Mouse (Mus musculus): Measurements from ENCODE around the gene Ccdc115.
"Not testable (repeated sequence)": the region's sequence is repeated elsewhere in the genome, so short reads cannot be mapped to it uniquely, and the experiment has no call there.

The Ccdc115 gene

DNA sequence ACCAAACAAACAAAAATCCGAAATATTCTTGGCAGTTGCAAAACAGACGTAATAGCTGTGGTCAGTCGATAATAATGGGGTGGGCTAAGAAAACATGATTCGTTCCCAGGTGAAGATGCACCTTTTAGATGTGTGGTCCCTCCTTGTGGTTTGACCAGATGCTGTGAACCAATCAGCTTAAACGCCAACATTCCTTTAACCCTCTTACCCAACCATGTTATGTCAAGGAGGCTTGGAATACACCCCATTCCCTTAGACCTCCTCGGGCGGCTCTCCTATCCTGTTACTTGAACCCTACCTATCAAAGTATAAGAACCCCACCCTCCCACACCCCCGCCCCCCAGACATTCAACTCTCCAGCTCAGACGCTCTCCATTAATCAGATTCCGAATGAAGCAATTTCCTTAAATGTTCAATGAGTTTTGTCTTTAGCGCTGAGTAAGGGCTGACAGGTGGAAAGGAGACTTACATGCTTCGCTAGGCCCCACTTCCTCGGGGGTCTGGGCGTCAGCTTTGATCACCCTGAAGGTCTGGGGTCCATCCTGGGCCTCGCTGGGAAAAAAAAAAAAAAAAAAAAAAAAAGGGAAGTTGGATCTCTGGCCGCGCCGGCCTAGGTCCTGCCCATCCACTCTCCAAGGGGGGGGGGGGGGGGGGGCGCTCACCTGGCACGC lies 956 bp downstream of the Ccdc115 start:
- no peak for DNase-seq (ENCODE audit: low spot score)

DNA sequence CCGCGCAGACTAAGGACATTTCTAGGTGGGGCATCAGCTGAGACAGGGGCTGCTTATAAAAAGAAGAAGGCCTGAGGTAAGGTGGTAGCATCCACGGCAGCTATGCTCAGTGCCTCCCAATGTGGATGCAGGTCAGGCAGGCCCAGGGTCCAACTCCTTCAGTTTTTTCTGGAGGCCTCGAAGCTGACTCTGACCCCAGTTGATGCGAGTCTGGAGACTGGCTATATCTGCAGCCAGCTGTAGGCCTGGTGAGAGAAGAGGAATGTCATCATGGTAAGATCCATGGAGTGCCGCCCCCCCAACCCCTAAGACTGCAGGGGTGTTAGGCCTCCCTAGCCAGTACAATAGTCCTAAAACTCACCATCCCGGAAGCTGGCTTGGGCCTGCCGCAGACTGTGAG lies 2.1 kb downstream of the Ccdc115 start:
- DNase-seq (ENCODE audit: low spot score) = not testable (repeated sequence)

DNA sequence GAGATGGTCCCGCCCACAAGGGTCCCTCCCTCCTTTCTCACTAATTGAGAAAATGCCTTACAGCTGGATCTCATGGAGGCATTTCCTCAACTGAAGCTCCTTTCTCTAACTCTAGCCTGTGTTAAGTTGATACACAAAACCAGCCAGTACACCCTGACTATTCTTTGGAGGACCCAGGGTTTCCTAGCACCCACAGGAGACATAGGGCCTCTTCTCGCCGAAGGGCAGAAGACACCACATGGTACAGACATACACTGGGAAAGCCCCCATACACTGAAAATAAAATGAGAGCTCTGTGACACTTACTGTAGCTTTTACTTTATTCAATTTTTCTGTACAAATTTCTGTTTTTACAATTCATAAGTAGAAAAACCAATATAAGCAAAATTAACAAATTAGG lies 3.1 kb downstream of the Ccdc115 start:
- no peak for DNase-seq (ENCODE audit: low spot score)

DNA sequence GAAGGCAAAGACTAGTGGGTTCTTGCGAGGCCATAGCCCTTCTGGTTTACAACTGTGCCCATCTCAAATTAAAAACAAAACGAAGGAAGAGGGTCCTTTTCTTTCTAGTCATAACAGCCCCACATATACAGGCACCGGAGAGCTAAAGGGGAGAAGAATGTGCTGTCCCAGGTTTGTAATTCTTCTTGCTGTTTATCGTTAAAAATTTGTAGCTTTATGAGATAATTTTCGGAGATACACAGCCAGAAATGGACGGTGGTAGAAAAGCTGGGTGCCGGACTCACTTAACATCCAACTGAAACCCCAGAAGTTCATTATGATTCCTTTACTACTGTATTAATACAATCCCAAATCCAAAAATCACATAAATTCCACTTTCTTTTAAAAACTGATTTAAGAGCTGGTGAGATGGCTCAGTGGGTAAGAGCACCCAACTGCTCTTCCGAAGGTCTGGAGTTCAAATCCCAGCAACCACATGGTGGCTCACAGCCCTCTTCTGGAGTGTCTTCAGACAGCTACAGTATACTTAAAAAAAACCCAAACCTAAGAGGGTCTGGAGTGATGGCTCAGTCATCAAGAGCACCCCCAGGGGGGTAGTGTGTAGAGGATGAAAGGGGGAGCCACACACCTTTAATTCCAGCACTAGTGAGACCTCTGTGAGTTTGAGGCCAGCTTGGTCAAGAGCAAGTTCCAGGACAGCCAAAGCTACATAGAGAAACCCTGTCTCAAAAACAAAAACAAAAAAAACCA lies 3.9 kb downstream of the Ccdc115 start:
- DNase-seq (ENCODE audit: low spot score) = no peak

DNA sequence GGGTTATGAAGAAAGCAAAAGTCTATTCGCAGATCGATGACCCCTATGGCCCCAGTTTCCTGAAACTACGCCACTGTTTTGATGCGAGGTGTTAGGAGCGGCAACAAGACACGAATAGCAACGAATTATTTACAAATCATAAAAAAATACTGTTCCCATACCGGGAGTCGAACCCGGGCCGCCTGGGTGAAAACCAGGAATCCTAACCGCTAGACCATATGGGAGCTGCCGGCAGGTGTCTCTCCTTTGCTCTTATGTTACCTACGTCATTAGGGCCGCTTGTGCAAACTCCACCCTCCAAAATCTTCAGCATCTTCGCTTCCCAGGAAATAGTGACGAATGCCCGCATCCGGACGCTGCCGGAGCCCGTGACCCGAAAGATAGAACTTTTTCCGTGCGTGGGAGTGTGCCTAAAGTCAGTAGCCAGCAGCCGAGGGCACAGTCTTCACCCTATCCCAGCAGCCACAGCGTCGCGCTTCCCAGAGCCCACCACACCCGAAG lies 4.8 kb downstream of the Ccdc115 start:
- DNase-seq (ENCODE audit: low spot score) = peak; percentile 93

DNA sequence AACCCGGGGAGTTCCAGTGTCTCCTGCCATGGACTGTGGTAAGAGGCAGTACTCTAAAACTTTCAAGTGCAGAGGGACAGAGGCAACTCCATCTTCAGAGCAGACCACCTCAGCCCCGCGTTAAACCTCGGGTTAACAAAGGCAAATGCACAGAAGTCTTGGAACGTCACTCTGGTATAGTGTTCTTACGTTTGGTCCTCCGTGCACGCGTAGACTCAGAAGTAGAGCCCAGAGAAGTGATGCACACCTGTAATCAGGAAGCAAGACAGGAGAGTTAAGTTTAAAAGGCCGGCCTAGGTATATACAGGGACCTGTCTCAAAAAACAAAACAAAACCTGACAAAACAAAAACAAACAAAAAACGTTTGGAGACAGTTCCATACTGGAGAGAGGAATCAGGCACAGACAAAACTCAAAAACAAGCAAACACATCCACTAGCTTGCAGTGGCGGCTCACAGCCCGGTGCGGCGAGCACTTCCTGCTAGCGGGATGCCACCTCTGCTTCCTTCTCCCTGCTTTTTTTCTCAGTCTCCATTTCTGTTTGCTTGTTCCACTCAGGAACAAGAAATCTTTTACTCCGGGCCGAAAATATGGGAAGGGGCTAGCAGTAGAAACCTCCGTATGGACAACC lies 5.5 kb downstream of the Ccdc115 start:
- peak; percentile 7 for DNase-seq (ENCODE audit: low spot score)

DNA sequence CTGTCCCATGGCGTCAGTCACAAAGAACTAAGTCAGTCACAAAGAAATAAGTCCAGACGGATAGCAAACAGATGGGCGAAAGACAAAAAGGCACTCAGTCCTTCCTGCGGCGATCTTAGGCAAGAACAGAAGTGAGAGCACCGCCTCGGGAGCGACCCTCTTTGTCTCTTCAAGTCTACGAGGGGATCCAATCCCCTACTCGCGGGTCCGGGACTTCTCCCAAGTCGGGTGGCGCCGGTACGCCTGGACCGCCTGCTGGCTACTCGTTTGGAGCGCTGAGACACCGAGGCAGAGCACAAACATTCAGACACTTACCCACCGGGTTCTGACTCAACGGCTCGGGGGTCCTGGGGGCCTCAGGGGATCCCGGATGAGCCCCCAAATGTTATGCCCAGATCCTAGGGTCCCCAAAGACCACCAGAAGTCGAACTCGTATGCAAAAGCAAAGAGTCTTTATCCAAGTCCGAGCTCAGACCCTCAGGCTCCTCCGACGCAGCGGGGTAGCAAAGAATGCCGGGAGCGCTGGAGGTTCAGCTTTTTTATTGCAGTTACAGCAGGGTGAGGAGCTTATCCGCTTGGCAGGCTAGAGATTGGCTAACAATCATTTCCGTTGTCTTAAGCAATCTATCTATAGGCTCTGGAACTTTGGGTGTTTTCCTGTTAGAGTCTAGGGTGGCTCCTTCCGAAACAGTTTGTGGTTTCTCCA lies 6.5 kb downstream of the Ccdc115 start:
- DNase-seq (ENCODE audit: low spot score) = peak; percentile 47

DNA sequence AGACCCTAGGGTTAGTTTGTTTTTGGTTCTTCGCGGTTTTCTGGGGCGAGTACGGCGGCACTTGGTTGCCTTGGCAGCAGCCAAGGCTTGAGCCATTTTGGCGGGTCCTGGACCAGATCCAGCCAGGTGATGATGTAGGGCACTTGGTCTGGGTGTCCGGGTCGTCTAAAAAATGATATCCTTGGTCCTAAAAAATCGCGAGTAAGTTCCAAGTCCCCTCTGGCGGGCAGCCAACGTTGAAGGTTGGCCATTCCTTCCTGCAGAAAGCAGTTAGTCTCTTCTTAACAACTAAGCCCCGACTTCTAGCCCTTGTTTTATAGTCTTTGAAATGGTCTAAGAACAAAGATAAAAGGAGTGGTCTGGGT lies 7.1 kb downstream of the Ccdc115 start:
- no peak for DNase-seq (ENCODE audit: low spot score)

DNA sequence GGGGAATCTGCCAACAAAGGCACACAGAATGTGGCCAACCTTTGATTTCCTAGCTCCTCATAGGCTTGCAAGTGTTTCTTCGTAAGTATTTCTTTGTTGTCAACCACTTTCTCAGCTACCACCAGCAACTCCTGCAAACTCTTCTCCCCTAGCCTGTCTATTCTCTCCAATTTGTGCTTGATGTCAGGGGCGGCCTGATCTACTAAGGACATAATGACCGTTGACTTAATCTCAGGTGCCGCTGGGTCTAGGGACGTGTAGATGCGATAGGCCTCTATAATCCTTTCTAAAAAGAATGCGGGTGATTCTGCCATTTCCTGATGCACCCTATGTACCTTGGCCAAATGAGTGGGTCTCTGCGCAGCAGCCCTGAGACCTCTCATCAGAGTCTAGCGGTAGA lies 8.0 kb downstream of the Ccdc115 start:
- DNase-seq (ENCODE audit: low spot score) = no peak

DNA sequence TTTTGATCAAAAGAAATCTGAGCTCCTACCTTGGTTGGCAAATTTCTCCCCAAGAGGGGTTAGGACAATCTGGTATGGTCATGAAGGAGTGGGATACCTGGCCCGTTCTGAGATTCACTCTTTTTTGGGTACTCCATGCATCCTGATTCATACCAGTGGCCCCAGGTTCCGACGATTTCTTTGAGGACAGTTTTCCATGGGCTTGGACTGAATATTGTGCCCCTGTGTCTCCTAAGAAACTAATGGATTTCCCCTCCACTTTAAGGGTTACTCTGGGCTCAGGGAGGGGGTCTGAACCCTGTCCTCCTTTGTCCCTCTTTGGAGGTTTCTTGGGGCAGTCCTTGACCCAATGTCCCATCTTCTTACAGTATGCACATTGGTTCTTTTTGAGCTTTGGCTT lies 8.5 kb downstream of the Ccdc115 start:
- no peak for DNase-seq (ENCODE audit: low spot score)

DNA sequence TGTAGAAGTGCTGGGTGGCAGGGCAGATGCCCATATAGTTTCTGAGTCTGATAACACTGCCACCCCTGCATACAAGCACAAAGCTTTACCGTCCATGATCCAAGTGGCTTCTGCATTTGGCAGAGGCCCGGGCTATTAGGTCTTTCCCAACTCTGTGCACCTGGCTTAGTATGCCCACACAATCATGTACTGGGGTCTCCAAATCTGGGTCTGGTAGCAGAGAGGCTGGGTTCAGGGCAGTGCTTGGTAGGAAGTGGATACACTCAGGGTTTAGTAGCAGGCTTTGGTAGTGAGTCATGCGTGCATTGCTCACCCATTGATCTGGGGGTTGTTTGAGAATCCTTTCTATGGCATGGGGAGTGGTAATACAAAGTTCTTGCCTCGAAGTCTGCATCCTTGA lies 10.2 kb downstream of the Ccdc115 start:
- no peak for DNase-seq (ENCODE audit: low spot score)

DNA sequence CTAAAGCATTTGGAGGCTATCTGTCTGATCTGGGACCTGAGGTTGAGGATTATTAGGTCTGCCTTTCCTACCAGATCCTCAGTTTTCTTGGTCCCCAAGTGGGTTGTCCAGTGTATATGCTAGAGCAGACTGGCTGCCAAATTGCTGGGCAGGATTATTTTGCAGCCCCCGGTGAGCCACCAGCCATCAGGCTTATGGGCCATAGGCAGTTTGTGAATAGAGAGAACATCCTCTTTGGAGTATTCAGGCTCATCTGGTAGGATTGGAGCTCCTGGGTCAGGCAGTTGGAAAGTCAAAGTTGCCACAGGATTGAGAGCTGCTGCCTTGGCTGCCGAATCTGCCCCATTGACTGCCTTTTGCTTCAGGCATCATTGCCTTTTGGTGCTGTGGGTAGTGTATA lies 11.0 kb downstream of the Ccdc115 start:
- DNase-seq (ENCODE audit: low spot score) = no peak

DNA sequence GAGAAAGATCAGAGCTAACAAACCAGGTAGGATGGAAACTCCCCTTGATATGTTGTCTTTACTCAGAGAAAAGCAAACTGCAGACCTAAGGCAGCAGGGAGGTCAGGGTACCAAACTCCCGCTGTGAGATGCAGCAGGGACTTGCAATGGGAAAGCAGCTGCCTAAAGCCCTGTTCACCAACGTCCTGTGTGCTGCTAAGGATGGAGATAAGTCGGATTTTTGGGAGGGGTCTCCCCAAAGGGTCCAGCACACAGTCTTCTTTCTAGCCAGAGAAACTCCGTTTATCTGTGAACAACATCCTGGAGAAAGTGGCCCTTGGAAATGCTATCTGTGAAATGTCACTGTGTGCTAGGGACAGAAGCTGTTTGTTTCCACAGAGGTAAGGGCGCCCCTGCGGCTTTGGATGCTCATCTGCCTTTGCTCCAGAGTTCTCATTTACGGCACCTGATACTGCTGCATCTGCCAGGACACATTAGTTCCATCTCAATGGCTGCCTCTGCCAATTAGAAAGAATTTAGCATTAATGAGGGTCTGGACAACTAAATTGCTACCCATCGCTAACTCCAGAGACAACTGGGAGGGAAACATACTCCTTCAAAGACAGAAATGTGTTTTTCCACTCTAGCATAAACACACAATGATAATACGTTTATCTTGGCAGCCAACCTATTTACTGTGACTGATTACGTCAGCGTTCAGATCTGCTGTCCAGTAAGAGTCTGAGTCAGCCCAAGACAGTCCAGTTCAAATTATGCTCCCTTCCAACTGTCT lies 40.1 kb downstream of the Ccdc115 start:
- peak; percentile 49 for DNase-seq (ENCODE audit: low spot score)

DNA sequence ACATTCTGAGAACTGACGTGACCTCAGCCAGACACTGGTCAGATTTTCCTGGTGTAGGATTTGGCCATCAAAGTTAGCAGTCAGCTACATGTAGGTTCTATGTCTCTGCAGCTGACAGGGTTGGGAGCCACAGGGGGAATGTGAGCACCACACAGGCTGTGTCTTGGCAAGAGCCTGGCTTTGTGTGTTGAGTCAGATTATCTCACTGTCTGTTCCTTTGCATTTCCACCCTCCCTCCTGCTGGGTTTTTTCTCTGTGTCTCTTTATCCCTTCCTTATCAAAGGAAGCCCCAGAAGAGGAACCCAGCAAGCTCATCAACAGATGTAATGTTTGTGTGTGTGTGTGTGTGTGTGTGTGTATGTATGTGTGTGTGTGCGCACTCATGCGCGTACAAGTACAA lies 43.2 kb downstream of the Ccdc115 start:
- DNase-seq (ENCODE audit: low spot score) = no peak

DNA sequence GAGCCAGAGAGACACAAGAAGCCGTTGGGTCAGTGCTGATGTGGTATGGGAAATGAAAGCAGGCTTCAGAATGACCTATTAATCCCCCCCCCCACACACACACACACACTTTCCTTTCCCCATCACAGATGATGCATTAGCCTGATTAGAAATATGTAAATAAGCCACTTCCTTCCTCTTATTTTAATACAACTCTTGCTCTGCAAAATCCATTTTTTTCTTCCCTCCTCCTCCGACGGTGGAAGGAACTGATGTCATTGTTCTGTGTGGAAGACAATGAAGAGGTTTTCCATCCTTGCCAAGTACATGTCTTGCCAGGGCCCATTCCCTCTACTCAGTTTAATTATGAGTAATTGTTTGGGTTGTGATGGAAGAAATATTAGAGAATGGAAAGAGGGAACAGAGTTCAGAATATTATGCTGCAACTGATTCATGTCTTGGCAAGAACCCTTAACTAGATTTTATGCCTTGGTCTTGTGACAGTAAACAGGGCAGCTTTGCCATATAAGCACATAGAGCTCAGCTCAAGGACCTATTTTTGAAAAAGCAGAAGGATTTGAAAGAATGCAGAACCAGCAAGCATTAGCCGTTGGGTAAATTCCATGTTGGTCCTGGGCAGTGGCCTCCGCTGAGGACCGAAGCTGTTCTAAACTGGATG lies 50.1 kb downstream of the Ccdc115 start:
- peak; percentile 78 for DNase-seq (ENCODE audit: low spot score)

DNA sequence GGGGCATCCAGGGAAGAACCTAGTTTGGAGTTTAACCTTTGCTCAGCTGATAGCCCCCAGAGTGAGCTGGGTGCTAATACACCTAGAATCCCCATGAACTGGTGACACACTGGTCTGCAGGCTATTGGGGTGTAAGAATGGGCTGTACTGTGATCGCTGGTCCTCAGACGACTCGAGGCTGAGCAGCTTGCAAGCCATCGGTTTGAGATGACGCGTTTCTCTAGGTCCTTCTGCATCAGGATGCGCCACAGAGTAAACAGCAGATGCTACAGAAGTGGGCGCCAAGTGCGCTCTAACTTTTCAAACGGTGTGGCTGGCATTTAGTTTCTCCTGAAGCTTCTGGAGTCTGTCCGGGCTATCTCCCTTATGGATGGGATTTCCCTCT lies 50.6 kb downstream of the Ccdc115 start:
- DNase-seq (ENCODE audit: low spot score) = no peak

DNA sequence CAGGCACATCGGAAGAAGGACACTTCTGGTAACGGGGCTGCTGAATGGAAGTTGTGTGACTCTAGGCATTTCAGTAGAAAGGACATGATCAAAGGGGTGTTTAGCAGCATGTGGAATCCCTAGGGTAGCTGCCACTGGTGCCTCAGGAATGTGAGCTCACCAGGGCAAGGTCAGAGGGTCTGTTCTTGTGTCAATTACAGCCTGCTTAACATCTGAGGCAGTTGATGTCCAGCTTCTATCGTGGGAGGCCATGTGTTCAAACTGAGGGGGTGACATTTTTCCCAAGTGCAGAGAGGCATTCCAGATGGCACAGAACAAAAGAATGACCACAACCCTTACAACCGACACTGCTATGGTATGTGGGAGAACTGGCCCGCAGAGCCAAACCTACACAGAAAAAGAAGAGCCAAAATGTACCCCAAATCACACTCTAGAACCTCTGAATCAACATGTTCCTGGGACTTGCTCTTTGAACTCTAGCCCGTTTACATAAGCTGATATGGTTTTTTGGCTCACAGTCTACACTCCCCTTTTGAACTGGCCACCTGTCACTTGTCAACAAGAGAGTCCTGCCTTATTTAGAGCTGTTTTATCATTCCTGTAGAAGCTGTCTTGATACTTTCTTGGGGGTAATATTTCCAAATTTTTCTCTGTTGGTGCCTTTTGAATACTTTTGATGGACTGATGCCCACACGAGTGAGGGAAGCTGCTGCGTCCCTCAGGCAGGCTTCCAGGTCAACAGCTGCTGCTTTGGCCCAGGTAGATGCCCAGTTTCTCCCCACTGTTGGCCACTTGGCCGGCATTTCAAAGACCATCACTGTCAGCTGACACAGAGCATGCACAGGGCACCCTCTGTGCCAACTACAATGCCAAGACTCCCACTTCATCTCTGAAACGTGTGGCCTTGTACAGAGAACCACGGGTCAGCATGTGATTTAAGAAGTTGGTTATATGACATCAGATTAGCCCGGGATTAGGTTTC lies 51.8 kb downstream of the Ccdc115 start:
- peak; percentile 43 for DNase-seq (ENCODE audit: low spot score)
